Mouse (Mus musculus): Measurements from ENCODE around the gene Map4k2.

The Map4k2 gene

DNA sequence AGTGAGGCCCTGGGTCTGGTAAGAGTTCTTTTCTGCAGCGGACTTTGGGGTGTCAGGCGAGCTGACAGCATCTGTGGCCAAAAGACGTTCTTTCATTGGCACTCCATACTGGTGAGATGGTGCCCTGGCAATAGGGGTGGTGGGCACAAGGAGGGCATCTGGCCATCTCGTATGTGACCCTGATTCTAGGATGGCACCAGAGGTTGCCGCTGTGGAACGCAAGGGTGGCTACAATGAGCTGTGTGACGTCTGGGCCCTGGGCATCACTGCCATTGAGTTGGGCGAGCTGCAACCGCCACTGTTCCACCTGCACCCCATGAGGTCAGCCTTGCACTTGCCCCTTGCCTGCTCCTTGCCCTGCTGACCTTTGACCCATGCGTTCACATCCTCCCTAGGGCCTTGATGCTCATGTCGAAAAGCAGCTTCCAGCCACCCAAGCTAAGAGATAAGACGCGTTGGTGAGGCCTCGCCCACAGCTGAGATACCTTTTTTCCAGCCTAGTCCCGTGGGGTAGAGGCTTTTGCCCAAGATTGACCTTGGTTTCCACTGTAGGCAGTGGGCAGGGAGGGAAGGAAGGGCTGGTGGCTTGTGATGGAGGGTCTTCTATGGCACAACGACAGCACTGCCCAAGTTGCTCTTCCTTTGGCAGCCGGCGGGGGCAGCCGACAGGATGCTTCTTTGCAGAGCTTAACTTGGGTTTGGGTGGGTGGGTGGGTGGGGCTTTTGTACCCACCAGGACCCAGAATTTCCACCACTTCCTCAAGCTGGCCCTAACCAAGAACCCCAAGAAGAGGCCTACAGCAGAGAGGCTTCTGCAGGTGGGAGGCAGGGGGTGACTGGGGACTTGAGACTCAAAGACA, 2.4 kb downstream of the Map4k2 start:
- no peak for DNase-seq (ENCODE audit: extremely low spot score, low read depth, low spot score)

DNA sequence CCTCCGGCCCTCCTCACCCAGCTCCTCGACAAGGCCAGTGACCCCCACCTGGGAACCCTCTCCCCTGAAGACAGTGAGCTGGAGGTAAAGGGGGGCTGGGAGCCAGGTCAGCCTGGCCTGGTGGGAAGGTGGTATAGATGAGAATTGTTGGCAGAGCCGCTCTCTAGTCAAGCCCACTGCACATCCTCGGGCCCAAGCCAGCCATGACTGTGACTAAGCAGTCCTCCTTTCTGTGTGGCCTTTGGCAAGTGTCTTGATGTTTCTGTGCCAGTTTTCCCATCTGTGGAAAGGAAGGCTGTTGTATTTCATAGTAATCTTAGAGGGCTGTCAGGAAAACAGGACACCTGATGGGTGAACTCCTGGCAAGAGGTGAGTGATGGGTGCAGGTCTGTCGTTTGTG, 3.1 kb downstream of the Map4k2 start:
- DNase-seq (ENCODE audit: extremely low spot score, low read depth, low spot score), result no peak

DNA sequence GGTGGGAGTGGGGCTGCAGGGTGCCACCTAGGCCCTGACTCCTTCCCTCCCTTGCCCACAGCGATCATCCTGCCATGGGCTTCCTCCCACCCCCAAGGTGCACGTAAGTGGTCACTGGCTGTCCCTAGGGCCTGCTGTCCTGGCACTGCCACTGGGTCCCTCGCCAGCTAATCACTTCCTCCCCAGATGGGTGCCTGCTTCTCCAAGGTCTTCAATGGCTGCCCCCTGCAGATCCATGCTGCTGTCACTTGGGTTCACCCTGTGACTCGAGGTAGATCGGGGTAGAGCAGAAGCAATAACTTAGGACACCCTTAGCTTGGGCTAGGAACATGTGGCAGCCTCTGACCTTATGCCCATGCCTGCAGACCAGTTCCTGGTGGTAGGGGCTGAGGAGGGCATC, 5.1 kb downstream of the Map4k2 start:
- DNase-seq (ENCODE audit: extremely low spot score, low read depth, low spot score), result no peak

DNA sequence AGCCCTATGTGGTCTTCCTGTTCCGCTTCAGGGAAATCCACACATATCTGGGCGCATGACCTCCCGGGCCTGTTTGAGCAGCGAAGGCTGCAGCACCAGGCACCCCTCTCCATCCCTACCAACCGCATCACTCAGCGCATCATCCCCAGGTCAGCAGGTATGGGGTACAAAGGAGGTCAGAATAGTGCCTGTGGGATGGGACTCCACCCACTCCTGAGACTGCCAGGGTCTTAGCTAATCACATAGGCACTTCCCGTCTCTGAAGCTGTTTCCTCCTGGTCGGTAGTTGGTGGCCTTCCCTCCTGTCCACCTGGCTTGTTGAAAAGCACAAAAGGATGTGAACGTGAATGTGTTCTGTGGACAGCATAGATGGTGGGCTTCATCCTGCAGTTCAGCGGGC, 5.7 kb downstream of the Map4k2 start:
- DNase-seq (ENCODE audit: extremely low spot score, low read depth, low spot score), result no peak

DNA sequence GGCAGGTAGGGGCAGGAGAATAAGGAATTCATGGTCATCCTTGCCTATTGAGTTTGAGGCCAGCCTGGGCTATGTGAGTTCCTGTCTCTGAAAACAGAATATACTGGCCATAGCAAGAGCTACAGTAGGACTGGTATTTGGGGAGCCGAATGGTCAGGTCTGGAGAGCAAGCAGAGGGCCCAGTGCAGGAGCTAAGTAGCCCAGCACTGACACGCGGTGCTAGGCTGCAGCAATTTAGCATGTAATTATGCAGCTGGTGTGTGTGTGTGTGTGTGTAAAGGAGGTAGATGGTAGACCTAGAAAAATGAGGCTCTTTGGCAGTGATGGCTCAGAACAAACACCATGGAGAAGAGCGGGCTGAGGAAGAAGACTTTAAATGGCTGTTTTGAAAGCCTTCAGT, 6.7 kb downstream of the Map4k2 start:
- DNase-seq (ENCODE audit: extremely low spot score, low read depth, low spot score), result no peak

DNA sequence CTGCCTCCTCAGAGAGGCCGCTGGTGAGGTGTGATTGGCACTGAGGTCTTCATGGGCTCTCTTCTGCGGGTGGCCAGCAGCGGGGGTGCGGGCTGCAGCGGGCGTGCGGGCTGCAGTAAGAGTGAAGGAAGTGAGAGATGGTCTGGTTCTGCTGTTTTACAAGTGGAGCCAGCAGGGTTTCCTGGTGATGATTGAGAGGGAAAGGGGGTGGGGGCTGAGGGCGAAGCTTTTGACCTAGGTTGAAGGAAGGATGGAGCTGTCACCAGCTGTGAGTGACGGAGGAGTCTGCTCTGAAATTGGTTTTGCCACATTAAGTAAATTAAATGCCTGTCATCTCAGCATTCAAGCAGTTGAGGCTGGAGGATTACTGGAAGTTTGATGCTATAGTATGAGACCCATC, 7.8 kb downstream of the Map4k2 start:
- DNase-seq (ENCODE audit: extremely low spot score, low read depth, low spot score), result no peak

DNA sequence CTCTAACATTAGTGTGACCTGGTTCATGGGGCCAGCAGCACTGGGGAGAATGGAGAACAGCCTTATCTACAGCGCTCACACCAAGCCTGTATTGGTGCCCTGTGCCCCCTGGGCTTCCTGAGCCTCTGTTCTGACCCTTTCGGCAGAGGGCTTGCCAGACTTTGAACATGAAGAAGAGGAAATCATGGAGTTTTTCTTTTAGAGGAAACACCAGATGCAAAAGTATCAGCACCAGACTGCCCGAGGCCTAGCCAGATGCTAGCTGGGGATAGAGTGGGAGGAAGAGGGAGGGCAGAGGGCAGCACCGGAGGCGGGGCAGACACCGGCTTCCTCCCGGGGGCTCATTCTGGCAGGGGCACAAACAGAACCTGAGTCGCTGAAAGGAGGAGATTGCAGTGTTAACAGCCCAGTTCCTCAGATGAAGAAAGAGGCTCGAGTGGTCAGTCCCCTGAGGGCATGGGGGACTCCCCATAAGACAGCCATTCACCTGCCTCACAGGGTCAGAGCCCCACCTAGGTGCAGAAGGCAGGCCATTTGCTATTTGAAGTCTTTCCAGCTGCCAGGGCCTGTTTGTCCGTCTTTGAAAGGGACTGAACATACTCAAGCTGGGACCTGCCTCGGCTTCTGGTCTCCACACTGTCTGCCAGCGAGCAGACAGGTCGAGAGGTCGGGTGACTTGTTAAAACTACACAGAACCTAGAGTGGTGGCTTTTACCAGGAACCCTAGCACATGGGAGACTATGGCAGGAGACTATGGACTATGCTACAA, 8.5 kb downstream of the Map4k2 start:
- DNase-seq (ENCODE audit: extremely low spot score, low read depth, low spot score), result no peak

DNA sequence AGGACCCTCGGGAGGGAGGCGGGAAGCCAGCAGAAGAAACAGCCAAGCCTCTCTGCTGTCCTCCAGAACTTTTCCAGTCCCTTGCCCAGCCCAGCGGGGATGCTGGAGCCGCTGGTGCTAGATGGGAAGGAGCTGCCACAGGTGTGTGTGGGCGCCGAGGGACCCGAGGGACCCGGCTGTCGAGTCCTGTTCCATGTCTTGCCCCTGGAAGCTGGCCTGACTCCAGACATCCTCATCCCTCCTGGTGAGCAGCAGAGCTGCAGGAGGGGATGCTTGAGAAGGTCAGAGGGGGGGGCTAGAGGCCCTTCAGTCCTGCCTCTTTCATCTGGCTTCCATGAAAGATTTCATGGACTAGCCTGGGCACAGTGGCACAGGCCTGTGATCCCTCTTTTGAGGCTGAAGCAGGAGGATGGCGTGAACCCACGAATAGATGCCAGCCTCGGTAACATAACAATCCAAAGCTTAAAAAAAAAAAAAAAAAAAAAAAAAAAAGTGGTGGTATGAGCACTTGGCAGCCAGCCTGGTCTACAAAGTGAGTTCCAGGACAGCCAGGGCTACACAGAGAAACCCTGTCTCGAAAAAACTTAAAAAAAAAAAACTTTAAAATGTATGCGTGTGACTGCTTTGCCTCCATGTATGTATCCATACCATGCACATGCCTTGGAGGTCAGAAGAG, 10.6 kb downstream of the Map4k2 start:
- no peak for DNase-seq (ENCODE audit: extremely low spot score, low read depth, low spot score)

DNA sequence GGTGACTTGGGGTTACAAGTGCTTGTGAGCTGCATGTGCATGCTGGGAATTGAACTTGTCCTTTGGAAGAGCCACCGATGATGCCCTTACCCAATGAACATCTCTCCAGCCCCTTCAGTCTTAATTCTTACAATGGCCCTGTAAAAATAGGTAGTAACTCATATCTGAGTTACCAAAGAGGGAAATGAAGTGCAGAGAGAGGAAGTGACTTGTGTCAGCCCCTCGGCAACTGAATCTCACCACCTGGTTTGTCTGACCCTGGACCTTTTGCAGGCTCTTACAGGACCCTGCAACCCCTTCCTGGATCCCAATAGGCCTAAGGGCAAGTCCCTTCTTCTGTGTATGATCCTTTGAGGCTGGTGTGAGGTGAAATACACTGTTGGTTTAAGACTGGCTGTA, 11.2 kb downstream of the Map4k2 start:
- no peak for DNase-seq (ENCODE audit: extremely low spot score, low read depth, low spot score)

DNA sequence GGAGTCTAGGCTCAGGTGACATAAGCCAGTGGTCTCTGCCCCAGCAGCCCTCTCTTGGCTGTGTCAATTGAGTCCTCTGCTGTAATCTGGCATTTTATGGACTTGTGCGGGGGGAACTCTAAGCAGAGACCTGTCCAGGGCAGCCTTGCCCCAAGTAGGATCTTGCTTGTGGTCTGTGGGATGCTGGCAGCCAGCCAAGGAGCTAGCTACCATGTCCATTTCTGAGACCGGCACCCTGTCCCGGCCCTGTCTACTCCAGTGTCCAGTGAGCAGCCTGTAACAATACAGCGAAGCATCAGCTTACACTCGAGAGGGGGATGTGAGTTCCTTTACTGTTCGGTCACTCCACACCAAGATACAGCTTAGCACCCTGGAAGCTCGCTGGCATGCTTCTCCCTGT, 13.1 kb downstream of the Map4k2 start:
- no peak for DNase-seq (ENCODE audit: extremely low spot score, low read depth, low spot score)

DNA sequence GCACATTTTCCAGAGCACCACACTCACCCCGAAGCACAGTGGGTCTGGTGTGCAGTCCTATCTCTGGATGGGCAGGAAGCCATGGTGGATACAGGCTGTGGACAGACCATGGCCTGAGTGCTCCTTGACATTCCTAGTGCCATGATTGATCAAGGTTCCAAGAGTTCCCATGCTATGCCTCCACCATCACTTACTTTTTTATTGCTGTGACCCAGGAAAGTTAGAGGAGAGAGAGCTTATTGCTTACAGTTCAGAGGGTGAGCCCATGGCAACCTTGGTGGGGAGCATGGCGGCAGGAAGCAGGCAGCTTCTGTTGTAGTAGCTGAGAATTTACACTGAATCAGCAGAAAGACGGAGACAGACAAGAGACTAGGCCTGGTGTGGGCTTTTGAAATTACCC, 20.4 kb downstream of the Map4k2 start:
- DNase-seq (ENCODE audit: extremely low spot score, low read depth, low spot score), result no peak

DNA sequence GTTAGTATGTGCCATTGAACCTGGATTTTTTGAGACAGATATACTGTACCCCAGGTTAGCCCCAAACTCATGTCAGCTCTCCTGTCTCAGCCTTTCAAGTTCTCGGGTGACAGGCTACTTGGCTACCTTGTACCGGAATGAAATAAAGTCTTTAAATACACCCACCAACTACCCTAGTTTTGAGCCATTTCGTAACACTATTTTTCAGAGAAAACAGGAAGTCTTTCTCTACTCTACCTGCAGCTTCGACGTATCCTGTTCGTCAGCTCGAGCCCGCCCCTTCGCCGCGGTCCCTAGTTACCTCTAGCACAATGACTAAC, 22.1 kb downstream of the Map4k2 start:
- no peak for DNase-seq (ENCODE audit: extremely low spot score, low read depth, low spot score)

DNA sequence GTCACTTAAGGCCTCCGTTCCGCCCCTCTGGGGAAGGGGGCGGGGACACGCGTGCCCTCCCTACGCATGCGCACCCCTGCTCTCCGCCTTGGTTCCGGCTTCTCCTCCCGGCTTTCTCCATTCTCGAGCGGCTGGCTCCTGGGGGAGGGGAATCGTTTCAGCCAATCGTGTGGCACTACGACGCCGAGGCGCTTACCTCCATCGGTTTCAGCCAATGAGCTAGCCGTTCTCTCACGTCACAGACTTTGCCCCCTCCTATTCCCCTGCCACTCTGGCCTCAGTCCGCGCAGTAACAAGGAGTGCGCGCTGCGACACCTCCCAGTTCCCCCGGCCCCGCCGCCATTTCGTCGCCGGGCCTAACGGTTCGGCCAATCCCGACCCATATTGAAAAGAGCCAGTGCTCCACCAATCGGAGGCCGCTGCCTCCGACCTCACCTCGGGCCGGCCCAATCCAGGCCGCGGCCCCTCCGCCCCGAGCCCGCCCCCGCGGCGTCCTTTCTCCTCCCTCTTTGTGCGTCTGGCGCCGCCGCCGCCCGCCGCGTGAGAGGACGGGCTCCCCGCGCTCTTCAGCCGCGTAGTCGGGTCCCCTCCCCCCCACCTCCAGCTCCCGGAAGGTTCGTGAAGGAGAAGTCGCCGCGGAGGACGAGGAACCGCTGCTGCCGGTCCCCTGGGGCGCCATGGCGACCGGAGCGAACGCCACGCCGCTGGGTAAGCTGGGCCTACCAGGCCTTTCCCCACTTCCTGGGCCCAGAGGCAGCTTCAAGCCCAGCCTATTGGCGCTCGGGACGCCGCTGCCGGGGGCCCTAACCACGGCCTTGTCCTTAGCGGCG, 22.7 kb downstream of the Map4k2 start, which contains the start of gene Sf1:
Sf1 (plus strand) TSS at position 280 of the 830 bp plus-strand sequence.
- DNase-seq (ENCODE audit: extremely low spot score, low read depth, low spot score), result peak; percentile 98

DNA sequence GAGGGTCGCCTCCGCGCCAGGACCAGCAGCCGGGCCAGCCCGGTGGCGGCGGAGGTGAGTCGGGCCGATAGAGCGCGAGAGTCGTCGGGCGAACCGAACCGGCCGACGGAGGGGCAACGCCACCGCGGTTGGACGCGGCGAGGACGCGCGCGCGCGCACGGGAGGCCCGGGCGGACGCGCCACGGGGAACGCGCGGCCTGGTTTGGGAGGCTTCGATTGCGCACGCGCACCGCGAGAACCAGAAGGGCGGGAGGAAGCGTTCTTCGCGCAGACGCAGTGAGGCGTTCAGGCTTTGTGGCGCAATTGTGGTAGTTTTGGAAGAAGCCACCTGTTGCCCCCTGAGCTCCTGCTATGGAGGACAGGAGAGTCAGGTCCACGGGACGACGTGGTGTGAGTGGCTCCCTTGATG, 23.4 kb downstream of the Map4k2 start:
- DNase-seq (ENCODE audit: extremely low spot score, low read depth, low spot score), result no peak

DNA sequence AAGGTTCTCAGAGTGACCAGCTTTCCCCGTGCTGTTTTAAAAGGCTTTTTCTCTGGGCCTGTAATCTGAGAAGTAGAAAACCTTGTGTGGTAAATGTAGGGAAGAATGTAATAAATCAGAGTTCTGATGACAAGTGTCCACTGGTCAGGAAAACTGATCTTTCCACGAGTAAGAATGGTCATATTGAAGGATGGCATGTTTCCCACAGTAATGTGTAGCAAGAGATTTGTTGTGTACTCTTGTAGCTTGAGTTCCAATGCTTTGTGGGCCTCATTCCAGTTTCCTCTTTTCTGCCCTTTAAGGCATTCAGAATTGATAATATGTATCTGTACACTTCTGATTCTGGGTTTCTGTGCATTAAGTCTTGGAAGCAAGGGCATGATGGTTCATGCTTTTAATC, 23.9 kb downstream of the Map4k2 start:
- DNase-seq (ENCODE audit: extremely low spot score, low read depth, low spot score), result no peak

DNA sequence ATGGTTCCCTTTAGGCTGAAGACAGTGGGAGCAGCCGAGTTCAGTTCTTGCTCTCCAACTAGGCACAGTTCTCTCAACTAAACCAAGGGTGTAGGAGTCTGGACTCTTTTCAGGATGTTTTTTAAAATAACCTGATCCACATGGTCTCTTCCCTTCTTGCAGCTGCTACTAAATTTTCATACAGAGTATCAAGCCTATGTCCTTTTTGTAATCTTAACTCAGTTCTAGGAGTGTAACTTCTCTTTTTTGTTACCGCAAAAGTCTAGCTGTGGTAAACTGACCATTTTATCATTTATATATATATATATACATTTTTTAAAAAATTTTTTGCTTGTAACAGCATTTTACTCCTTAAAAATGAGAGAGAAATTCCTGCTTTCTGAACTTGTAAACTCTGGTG, 29.2 kb downstream of the Map4k2 start:
- DNase-seq (ENCODE audit: extremely low spot score, low read depth, low spot score), result no peak

DNA sequence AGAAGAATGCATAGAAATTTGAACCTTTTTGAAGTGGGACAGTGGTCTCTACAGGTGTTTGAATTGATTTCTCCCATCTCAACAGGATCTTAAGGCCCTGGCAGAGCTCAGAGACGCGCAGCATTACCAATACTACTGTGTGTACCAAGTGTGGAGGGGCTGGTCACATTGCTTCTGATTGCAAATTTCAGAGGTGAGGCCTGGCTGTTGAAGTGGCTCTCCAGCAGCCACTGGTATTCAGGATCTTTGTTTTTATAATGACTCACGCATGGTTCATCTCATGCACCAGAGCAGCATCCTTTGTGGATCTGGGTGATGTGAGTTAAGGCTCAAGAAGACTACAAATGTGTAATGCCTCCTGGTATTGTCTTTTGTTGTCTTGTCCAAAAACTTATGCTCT, 31.5 kb downstream of the Map4k2 start:
- no peak for DNase-seq (ENCODE audit: extremely low spot score, low read depth, low spot score)

DNA sequence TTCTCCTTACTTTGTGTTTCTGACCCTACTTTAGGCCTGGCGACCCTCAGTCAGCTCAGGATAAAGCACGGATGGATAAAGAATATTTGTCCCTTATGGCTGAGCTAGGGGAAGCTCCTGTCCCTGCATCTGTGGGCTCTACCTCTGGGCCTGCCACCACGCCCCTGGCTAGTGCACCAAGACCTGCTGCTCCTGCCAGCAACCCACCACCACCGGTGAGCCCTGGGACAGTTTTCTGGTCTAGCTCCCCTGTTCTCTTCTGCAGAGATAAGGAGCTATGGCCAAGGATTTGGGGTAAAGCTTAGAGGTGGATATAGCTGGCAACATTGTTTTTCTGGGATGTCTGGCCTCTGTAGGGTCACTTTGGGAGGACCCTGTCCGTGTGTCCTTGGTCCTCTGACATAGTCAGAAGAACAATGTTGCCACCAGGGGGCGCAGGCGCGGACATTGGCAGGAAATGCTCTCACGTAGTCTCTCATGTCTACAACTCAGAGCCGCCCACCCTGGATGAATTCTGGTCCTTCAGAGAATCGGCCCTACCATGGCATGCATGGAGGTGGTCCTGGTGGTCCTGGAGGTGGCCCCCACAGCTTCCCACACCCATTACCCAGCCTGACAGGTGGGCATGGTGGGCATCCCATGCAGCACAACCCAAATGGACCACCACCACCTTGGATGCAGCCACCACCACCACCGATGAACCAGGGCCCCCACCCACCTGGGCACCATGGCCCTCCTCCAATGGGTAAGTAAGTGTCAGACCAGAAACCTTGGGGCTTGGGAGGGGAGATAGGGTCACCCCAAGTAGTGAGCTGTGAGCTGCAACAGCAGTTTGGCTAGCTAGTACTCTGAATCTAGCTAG, 32.8 kb downstream of the Map4k2 start:
- no peak for DNase-seq (ENCODE audit: extremely low spot score, low read depth, low spot score)

DNA sequence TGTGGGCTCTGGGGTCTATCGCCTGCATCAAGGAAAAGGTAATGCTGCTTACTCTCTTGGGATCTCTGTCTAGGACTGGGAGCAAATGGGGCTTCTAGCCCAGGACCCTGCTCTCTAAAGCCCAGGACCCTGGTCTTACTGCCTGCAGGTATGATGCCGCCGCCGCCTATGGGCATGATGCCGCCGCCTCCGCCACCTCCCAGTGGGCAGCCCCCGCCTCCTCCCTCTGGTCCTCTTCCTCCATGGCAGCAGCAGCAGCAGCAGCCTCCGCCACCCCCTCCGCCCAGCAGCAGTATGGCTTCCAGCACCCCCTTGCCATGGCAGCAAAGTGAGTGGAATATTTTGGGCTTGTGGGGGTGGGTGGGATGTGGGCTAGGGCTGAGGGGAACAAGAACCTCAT, 33.6 kb downstream of the Map4k2 start:
- DNase-seq (ENCODE audit: extremely low spot score, low read depth, low spot score), result no peak
